Mouse (Mus musculus): ENCODE measurements around the gene Ank2. TPM values are rescaled to one million over a fixed set of nuclear protein-coding genes. Genes with fewer than 3 reads are reported as not detected.
A peak's percentile ranks its signal among the peaks of the same experiment; 100 is the strongest.

The Ank2 gene
- polyA plus RNA-seq, 1 experiment from 2014 or later = 40.4 TPM

- DNase-seq (ENCODE audit: low spot score) = no peak
- WGBS = 88% methylated on average over 8 of the region's 8 CpGs
- H3K4me1 ChIP-seq = peaks cover 8% of the 10 kb centered on the region
- no peak overlapping the region for H3K27ac ChIP-seq (replicated peaks)
- H3K4me3 ChIP-seq = no peak overlapping the region
- H3K36me3 ChIP-seq = no peaks in the 10 kb centered on the region
- peaks cover 8% of the 10 kb centered on the region; the same call in 1 of the 2 replicates for H3K27me3 ChIP-seq (ENCODE audit: low read depth, poor library complexity, severe bottlenecking)
- no peaks in the 10 kb centered on the region for H3K9me3 ChIP-seq (replicated peaks)
These were observed 30.6 kb downstream of the Ank2 start for GRCm38 (mm10) chr3:127468569-127468968.

- H3K4me1 ChIP-seq = peaks cover 40% of the 10 kb centered on the region
These were observed 35.2 kb downstream of the Ank2 start for GRCm38 (mm10) chr3:127463816-127464480.

DNA sequence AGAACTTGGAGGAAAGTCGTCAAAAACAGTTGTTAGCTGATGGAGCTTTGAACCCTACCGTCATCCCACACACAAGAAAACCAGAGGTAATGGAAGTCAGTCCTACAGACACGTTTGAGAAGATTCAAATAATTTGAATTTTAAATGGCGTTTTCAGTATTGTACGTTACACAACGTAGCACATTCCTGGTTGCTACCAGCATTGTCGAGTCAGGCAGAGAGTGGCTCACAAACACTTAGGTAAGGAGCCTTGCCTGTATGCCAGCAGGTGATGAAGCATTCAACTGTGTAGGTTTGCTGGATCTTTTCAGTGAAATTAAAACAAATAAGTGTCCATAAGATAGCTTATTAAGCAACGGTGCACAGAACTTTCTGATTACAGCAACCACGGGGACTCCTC lies 36.0 kb downstream of the Ank2 start:
- WGBS = 12% methylated on average over 9 of the region's 9 CpGs
- Histone ChIP-seq H3K36me3 (no peaks in the 10 kb centered on the region), H3K4me1 (peaks cover 40% of the 10 kb centered on the region), H3K27me3 (ENCODE audit: low read depth, poor library complexity, severe bottlenecking) (peaks cover 47% of the 10 kb centered on the region), H3K9me3 (replicated peaks) (no peaks in the 10 kb centered on the region), H3K27ac (replicated peaks) (peak overlapping the region; percentile 79), H3K4me3 (no peak overlapping the region)
- peak; percentile 29 for DNase-seq (ENCODE audit: low spot score)

More at GRCm38 (mm10) chr3:127463816-127464480, 35.2 kb downstream of the Ank2 start:
- Histone ChIP-seq H3K27me3 (ENCODE audit: low read depth, poor library complexity, severe bottlenecking) (peaks cover 39% of the 10 kb centered on the region), H3K9me3 (replicated peaks) (no peaks in the 10 kb centered on the region), H3K27ac (replicated peaks) (peak overlapping the region; percentile 79), H3K36me3 (no peaks in the 10 kb centered on the region), H3K4me3 (0 out of 2 replicates have a peak overlapping the region, but pooled peaks have one; percentile 0)
- WGBS = 6% methylated on average over 14 of the region's 14 CpGs
- DNase-seq (ENCODE audit: low spot score) = peak; percentile 45

DNA sequence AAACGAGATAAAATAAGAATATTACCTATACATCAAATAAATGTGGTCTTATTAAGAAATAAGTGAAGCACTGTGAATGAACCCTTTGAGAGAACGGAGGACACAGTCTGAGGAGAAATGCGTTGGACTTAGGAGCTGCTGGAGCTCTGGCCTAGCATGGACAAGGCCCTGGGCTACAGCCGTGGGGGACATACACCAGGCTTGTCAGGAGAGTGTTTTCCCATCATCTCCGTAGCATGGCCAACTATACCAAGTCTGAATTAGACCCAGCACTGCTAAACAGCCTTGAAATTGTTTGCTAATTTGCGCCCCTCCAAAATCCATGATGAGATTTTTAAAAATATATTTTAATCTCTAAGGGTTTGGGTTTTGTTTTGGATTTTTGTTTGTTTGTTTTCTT lies 36.7 kb downstream of the Ank2 start:
- no peak for DNase-seq (ENCODE audit: low spot score)
- H3K4me1 ChIP-seq = peaks cover 40% of the 10 kb centered on the region
- peaks cover 48% of the 10 kb centered on the region for H3K27me3 ChIP-seq (ENCODE audit: low read depth, poor library complexity, severe bottlenecking)
- H3K9me3 ChIP-seq (replicated peaks) = no peaks in the 10 kb centered on the region
- H3K4me3 ChIP-seq = no peak overlapping the region
- H3K36me3 ChIP-seq = no peaks in the 10 kb centered on the region
- WGBS = 60% methylated on average over 6 of the region's 6 CpGs
- peak overlapping the region; percentile 79 for H3K27ac ChIP-seq (replicated peaks)

DNA sequence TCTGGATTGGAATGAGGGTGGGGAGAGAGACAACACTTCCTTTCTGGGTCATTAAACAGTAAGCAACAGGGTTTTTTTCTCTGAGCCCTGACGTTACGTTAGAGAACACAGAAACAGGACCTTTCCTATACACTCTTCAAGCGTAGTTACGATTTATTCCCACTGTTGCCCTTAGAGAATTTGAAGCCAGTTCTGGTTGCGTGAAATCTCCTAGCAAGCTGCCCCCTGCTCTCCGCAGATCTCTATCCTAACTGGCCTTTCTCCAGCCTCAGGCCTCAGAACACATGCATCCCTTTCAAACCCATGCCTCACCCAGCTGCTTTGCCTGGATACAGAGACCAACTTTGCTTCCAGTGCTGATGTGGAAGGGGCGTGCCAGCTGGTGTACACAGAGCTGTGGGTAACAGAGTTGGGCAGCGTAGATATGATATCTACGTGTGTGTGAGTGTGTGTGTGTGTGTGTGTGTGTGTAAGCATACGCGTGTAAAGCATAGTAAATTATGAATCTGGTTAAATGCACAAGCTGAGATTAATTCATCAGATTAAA lies 38.2 kb downstream of the Ank2 start:
- Histone ChIP-seq H3K4me3 (no peak overlapping the region), H3K27ac (replicated peaks) (peak overlapping the region; percentile 55; the same call in 1 of the 2 replicates), H3K36me3 (no peaks in the 10 kb centered on the region), H3K4me1 (peaks cover 40% of the 10 kb centered on the region), H3K9me3 (replicated peaks) (no peaks in the 10 kb centered on the region), H3K27me3 (ENCODE audit: low read depth, poor library complexity, severe bottlenecking) (peaks cover 48% of the 10 kb centered on the region)
- DNase-seq (ENCODE audit: low spot score) = no peak
- 57% methylated on average over 11 of the region's 11 CpGs for WGBS

DNA sequence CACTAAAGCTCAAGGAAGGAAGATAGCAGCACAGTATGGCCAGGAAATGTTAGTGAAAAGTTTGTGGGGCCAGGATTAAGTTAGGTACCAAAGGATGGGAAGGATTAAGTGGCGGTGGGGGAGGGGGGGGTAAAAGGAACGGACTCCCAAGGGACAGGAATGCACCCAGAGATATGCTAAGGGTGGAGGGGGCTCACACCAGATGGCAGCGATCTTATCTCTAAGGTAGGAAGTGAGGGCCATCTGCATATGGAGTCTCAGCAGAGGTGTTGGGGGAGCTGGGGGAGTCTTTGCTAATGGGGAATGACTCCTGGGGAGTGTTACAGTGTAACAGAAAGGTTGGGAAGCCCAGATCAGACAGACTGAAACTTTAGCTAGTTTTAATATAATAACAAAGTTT lies 39.3 kb downstream of the Ank2 start:
- WGBS = 17% methylated on average over 3 of the region's 3 CpGs
- H3K27me3 ChIP-seq (ENCODE audit: low read depth, poor library complexity, severe bottlenecking) = peaks cover 44% of the 10 kb centered on the region
- peaks cover 40% of the 10 kb centered on the region for H3K4me1 ChIP-seq
- H3K36me3 ChIP-seq = no peaks in the 10 kb centered on the region
- no peak for DNase-seq (ENCODE audit: low spot score)
- no peak overlapping the region for H3K27ac ChIP-seq (replicated peaks)
- H3K4me3 ChIP-seq = no peak overlapping the region
- H3K9me3 ChIP-seq (replicated peaks) = no peaks in the 10 kb centered on the region

DNA sequence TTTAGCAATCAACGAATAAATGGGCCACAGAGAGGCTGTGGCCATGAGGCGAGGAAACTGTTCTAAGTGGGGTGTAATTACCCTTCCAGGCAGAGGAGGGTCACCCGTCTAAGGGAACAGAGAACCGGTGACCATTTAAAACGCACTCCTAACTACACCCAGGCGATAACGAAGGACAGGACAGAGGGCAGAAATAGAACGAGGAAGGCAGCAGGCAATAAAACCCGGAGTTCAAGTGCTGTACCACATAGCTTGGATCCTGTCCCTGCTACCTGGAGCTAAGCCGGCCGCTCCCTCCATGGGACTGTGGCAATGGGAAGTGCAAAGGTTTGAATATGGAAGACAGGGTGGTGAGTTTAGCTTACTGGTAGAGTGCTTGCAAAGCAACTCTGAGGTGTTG lies 40.2 kb downstream of the Ank2 start:
- Histone ChIP-seq H3K4me3 (no peak overlapping the region), H3K9me3 (replicated peaks) (no peaks in the 10 kb centered on the region), H3K27ac (replicated peaks) (no peak overlapping the region), H3K27me3 (ENCODE audit: low read depth, poor library complexity, severe bottlenecking) (peaks cover 40% of the 10 kb centered on the region), H3K36me3 (no peaks in the 10 kb centered on the region), H3K4me1 (peaks cover 36% of the 10 kb centered on the region)
- no peak for DNase-seq (ENCODE audit: low spot score)
- WGBS = 45% methylated on average over 11 of the region's 11 CpGs

GRCm38 (mm10) chr3:127458420-127458798 lies 40.7 kb downstream of the Ank2 start:
- H3K9me3 ChIP-seq (replicated peaks) = no peaks in the 10 kb centered on the region
- no peaks in the 10 kb centered on the region for H3K36me3 ChIP-seq
- WGBS = 47% methylated on average over 6 of the region's 6 CpGs
- H3K27ac ChIP-seq (replicated peaks) = no peak overlapping the region
- no peak overlapping the region for H3K4me3 ChIP-seq
- DNase-seq (ENCODE audit: low spot score) = no peak
- H3K4me1 ChIP-seq = peaks cover 31% of the 10 kb centered on the region
- H3K27me3 ChIP-seq (ENCODE audit: low read depth, poor library complexity, severe bottlenecking) = peaks cover 39% of the 10 kb centered on the region

DNA sequence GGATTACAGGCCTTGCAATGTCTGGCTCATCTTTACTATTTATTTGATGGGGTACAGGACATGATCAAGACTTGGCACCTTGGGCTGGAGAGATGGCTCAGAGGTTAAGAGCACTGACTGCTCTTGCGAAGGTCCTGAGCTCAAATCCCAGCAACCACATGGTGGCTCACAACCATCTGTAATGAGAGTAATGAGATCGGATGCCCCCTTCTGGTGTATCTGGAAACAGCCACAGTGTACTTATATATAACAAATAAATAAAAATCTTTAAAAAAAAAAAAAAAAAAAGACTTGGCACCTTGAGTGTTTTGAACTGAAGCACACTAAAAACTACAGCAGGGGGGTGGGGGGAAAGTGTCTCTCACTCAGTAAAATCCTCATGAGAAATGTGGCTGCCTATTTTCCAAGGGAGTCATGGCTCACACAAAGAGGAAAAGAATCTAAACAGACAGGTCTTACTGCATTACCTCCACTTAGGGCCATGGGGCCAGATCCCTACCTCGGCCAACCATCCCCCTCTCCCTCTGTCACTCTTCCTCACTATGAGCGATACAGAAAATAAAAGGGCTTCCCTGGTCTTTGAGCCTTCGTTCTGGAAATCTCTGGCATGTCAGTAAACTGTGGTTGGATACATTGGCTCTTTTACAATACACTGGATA lies 41.3 kb downstream of the Ank2 start:
- no peaks in the 10 kb centered on the region for H3K9me3 ChIP-seq (replicated peaks)
- peaks cover 34% of the 10 kb centered on the region for H3K27me3 ChIP-seq (ENCODE audit: low read depth, poor library complexity, severe bottlenecking)
- H3K4me3 ChIP-seq = no peak overlapping the region
- WGBS = 43% methylated on average over 5 of the region's 5 CpGs
- no peak for DNase-seq (ENCODE audit: low spot score)
- H3K4me1 ChIP-seq = peaks cover 26% of the 10 kb centered on the region
- H3K27ac ChIP-seq (replicated peaks) = no peak overlapping the region
- H3K36me3 ChIP-seq = no peaks in the 10 kb centered on the region

DNA sequence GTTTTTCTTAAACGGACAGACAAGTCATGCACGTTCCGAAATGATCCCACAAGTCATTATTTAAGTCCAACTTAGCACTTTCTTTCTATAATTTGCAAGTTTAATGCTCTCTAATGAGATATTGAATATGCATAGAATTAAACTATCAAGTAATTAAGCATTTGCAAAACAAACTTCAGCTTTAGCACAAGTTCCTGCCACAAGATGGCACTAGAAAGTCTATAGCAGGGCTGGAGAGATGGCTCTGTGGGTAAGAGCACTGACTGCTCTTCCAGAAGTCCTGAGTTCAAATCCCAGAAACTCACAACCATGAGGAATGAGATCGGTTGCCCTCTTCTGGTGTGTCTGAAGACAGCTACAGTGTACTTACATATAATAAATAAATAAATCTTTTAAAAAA lies 45.4 kb downstream of the Ank2 start:
- peaks cover 11% of the 10 kb centered on the region; the same call in 1 of the 2 replicates for H3K27me3 ChIP-seq (ENCODE audit: low read depth, poor library complexity, severe bottlenecking)
- no peaks in the 10 kb centered on the region for H3K4me1 ChIP-seq
- H3K36me3 ChIP-seq = no peaks in the 10 kb centered on the region
- no peak overlapping the region for H3K27ac ChIP-seq (replicated peaks)
- no peak for DNase-seq (ENCODE audit: low spot score)
- H3K9me3 ChIP-seq (replicated peaks) = no peaks in the 10 kb centered on the region
- H3K4me3 ChIP-seq = no peak overlapping the region
- 84% methylated on average over 4 of the region's 4 CpGs for WGBS

GRCm38 (mm10) chr3:127453254-127453653 lies 45.9 kb downstream of the Ank2 start:
- Histone ChIP-seq H3K4me1 (no peaks in the 10 kb centered on the region), H3K4me3 (no peak overlapping the region), H3K9me3 (replicated peaks) (no peaks in the 10 kb centered on the region), H3K36me3 (no peaks in the 10 kb centered on the region), H3K27me3 (ENCODE audit: low read depth, poor library complexity, severe bottlenecking) (peaks cover 6% of the 10 kb centered on the region; the same call in 1 of the 2 replicates), H3K27ac (replicated peaks) (no peak overlapping the region)
- DNase-seq (ENCODE audit: low spot score) = no peak
- 83% methylated on average over 6 of the region's 6 CpGs for WGBS

- 53% methylated on average over 13 of the region's 13 CpGs for WGBS
- DNase-seq (ENCODE audit: low spot score) = peak; percentile 34
- no peaks in the 10 kb centered on the region for H3K4me1 ChIP-seq
- no peaks in the 10 kb centered on the region for H3K36me3 ChIP-seq
- H3K4me3 ChIP-seq = no peak overlapping the region
- H3K27me3 ChIP-seq (ENCODE audit: low read depth, poor library complexity, severe bottlenecking) = peaks cover 4% of the 10 kb centered on the region; the same call in 1 of the 2 replicates
- H3K27ac ChIP-seq (replicated peaks) = no peak overlapping the region
- H3K9me3 ChIP-seq (replicated peaks) = no peaks in the 10 kb centered on the region
These were observed 46.9 kb downstream of the Ank2 start for GRCm38 (mm10) chr3:127452233-127452632.

DNA sequence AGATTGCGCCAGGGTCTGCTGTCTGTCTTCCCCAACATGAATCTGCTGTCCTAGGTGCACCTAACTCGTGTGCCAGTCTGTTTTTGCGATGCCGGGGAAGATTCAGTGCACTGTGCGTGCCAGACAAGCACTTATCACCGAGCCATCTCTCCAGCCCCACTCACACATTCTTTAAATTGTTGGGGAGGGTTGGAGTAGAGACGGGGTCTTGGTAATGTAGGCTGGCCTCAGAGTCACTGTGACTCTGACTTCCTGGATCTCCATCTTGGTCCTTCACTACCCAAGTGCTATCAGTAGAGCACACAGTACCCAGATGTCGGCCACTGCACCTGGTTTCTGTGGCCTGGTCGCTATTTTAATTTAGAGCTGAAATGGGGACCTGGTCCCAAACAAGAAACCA lies 47.4 kb downstream of the Ank2 start:
- H3K27ac ChIP-seq (replicated peaks) = no peak overlapping the region
- no peaks in the 10 kb centered on the region for H3K9me3 ChIP-seq (replicated peaks)
- no peaks in the 10 kb centered on the region for H3K36me3 ChIP-seq
- H3K4me1 ChIP-seq = no peaks in the 10 kb centered on the region
- DNase-seq (ENCODE audit: low spot score) = no peak
- peaks cover 4% of the 10 kb centered on the region; the same call in 1 of the 2 replicates for H3K27me3 ChIP-seq (ENCODE audit: low read depth, poor library complexity, severe bottlenecking)
- 80% methylated on average over 9 of the region's 9 CpGs for WGBS
- no peak overlapping the region for H3K4me3 ChIP-seq

Data from midbrain, embryonic 10.5 days (tissue).